Mouse (Mus musculus) ES-E14 (cell line): ENCODE measurements around the gene Lrfn2. TPM values are rescaled to one million over a fixed set of nuclear protein-coding genes. Genes with fewer than 3 reads are reported as not detected.

Experiments used
- DNase-seq: peaks from one replicate; pipeline ENCODE4 v3.0.0-alpha.2; 2013; ENCODE audit warnings: low read depth, low spot score
- H3K27ac ChIP-seq: 2 replicates; pipeline ENCODE4 v1.5.1; 2012; ENCODE audit warnings: low read depth, mild to moderate bottlenecking, low read length, moderate library complexity, mixed read lengths; ENCODE audit not compliant: poor library complexity, insufficient read depth, severe bottlenecking
- H3K36me3 ChIP-seq: 2 replicates; pipeline ENCODE4 v1.6.1; 2012; ENCODE audit warnings: mild to moderate bottlenecking, low read length, moderate library complexity, mixed read lengths; ENCODE audit not compliant: control insufficient read depth, poor library complexity, insufficient read depth, severe bottlenecking
- H3K4me1 ChIP-seq, 2 experiments: fragments of 150-350 bp in 1 of 2; sonication (generic) in 1 of 2; 2 replicates each; pipeline ENCODE4 v1.6.1; 2012; ENCODE audit warnings: low read length in 2 of 2, mild to moderate bottlenecking in 1 of 2, mixed read lengths in 1 of 2; ENCODE audit not compliant: control insufficient read depth in 2 of 2, insufficient read depth in 2 of 2, poor library complexity in 1 of 2
- H3K4me3 ChIP-seq, 2 experiments: fragments of 150-350 bp in 1 of 2; sonication (generic) in 1 of 2; 2 replicates each; pipeline ENCODE4 v1.5.1; 2012; ENCODE audit warnings: low read length in 2 of 2, low read depth in 1 of 2, mild to moderate bottlenecking in 1 of 2, mixed read lengths in 1 of 2; ENCODE audit not compliant: insufficient read depth in 1 of 2, poor library complexity in 1 of 2, severe bottlenecking in 1 of 2
- H3K9ac ChIP-seq: 2 replicates; pipeline ENCODE4 v1.6.1; 2012; ENCODE audit warnings: low read depth, mild to moderate bottlenecking, low read length, mixed read lengths; ENCODE audit not compliant: poor library complexity, insufficient read depth, severe bottlenecking
- H3K9me3 ChIP-seq: fragments of 150-350 bp; sonication (generic); 2 replicates; pipeline ENCODE4 v1.6.1; 2012; ENCODE audit warnings: low read depth, mild to moderate bottlenecking, low read length; ENCODE audit not compliant: control insufficient read depth, insufficient read depth
- CHD2 ChIP-seq: IDR thresholded peaks from 2 replicates; pipeline ENCODE4 v1.6.1; 2014; ENCODE audit warnings: mild to moderate bottlenecking, low read depth, low read length, inconsistent platforms
- HCFC1 ChIP-seq: IDR thresholded peaks from 2 replicates; pipeline ENCODE4 v1.6.1; 2012; ENCODE audit warnings: low read length, inconsistent platforms, borderline replicate concordance; ENCODE audit not compliant: insufficient read depth
- MAFK ChIP-seq: IDR thresholded peaks from 2 replicates; pipeline ENCODE4 v1.6.1; 2014; ENCODE audit warnings: mild to moderate bottlenecking, low read depth, low read length, inconsistent platforms; ENCODE audit not compliant: insufficient read depth
- ZC3H11A ChIP-seq: IDR thresholded peaks from 2 replicates; pipeline ENCODE4 v1.6.1; 2012; ENCODE audit warnings: low read depth, mild to moderate bottlenecking, inconsistent platforms, low read length, borderline replicate concordance
- ZNF384 ChIP-seq: IDR thresholded peaks from 2 replicates; pipeline ENCODE4 v1.6.1; 2012; ENCODE audit warnings: low read depth, low read length, inconsistent platforms
- in situ Hi-C, 2 experiments: fragments of 600-800 bp; cut with MboI; formaldehyde crosslinking; loops; one replicate each; pipeline ENCODE4 v1.15.1; 2025; ENCODE audit warnings: low sequenced_read_pairs in 2 of 2, inconsistent platforms in 1 of 2; ENCODE audit not compliant: unreplicated experiment in 2 of 2
- total RNA-seq: library from RNA; depleted of rRNA; stranded (reverse); fragments of 300-350 nt; gene quantifications from 2 replicates; pipeline ENCODE4 v1.2.3, GENCODE M21; 2012

The Lrfn2 gene
- total RNA-seq, 1 experiment, result 0.13 TPM

DNA sequence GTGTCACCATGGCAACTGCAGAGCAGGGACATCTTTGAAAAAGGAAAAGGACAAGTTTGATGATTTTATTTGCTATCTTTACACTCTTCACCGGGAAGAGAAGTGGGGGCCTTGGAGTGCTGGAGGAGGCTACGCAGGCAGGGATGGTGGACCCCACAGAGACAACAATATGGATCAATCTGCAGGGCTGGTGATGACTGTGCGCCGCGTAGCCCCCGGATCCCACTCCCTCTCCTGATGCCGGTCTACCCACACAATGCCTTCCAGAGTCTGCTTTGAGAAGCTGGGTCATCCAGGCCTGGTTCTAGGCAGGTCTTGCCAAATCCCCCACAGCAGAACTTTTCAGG lies 98.1 kb downstream of the Lrfn2 start:
- H3K4me1 ChIP-seq, result peaks cover 9 to 43% of the 10 kb centered on the region in 2 experiments
- in situ Hi-C loops, result no loop called here
- no peak for TF ChIP-seq HCFC1
- peak overlapping the region; percentile 14 to 35; a peak in 3 of 4 replicates for H3K4me3 ChIP-seq
- peak overlapping the region; percentile 24; the same call in 1 of the 2 replicates for H3K9ac ChIP-seq
- H3K9me3 ChIP-seq, result no peaks in the 10 kb centered on the region
- no peaks in the 10 kb centered on the region for H3K36me3 ChIP-seq
- no peak for DNase-seq
- peak overlapping the region; percentile 51 for H3K27ac ChIP-seq

DNA sequence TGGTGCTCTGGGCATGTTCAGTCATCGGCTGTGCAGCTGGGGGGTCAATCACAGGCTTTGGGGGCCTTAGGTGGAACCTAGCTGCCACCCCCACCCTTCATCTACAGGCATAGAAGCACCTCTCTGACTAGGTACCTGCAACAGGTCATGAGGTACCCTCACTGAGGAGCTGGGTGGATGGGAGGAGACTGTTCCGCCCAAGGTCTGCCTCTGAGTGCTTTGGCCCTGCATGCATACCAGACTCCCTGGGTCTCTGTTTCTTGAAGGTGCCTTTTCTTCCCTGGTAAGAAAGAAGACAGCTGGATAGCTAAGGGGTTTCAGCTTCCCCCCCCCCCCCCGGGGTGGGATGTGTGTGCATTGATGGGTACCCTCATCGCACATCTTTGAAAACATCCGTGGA lies 98.7 kb downstream of the Lrfn2 start:
- peaks cover 9 to 46% of the 10 kb centered on the region in 2 experiments for H3K4me1 ChIP-seq
- H3K4me3 ChIP-seq, result 0 out of 4 replicates have a peak overlapping the region, but pooled peaks of 1 of the 2 experiments have one; percentile 14
- H3K27ac ChIP-seq, result peak overlapping the region; percentile 51
- H3K9ac ChIP-seq, result peak overlapping the region; percentile 24; the same call in 1 of the 2 replicates
- DNase-seq, result no peak
- TF ChIP-seq HCFC1, result no peak
- no peak for TF ChIP-seq CHD2
- no peak for TF ChIP-seq ZC3H11A
- no peak for TF ChIP-seq ZNF384
- TF ChIP-seq MAFK, result no peak
- H3K36me3 ChIP-seq, result no peaks in the 10 kb centered on the region
- in situ Hi-C loops, result no loop called here
- no peaks in the 10 kb centered on the region for H3K9me3 ChIP-seq

GRCm38 (mm10) chr17:49031790-49032189 lies 99.6 kb downstream of the Lrfn2 start:
- peaks cover 9 to 46% of the 10 kb centered on the region in 2 experiments for H3K4me1 ChIP-seq
- in situ Hi-C loops, result no loop called here
- TF ChIP-seq ZNF384, result no peak
- TF ChIP-seq MAFK, result no peak
- no peak for TF ChIP-seq CHD2
- TF ChIP-seq HCFC1, result no peak
- TF ChIP-seq ZC3H11A, result no peak
- H3K27ac ChIP-seq, result peak overlapping the region; percentile 24; the same call in 1 of the 2 replicates
- no peak overlapping the region for H3K4me3 ChIP-seq
- no peaks in the 10 kb centered on the region for H3K36me3 ChIP-seq
- H3K9me3 ChIP-seq, result no peaks in the 10 kb centered on the region
- no peak for DNase-seq
- no peak overlapping the region; the same call in 1 of the 2 replicates for H3K9ac ChIP-seq

DNA sequence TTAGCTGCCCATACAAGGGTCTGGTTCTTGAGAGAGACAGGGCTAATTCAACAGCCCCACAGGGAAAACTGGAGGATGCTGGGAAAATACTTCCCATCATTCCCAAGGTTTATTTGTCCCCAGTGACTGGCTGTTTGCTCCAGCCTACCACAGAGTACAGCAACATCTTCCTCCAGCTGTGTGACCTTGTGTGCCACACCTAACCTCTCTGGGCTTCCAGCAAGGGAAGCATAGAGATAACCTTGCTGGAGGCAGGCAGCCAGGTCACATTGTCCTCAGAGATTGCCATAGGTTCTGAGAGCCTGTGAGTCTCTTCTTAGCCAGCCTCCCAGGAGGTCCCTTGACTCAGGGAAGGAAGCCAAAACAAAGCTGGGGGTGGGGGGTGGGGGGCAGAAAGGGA lies 101.1 kb downstream of the Lrfn2 start:
- Histone ChIP-seq H3K4me3 (peak overlapping the region; percentile 2 to 30; a peak in 1 of 4 replicates), H3K9me3 (no peaks in the 10 kb centered on the region), H3K27ac (peak overlapping the region; percentile 98), H3K9ac (peak overlapping the region; percentile 59; the same call in 1 of the 2 replicates), H3K4me1 (peaks cover 9 to 45% of the 10 kb centered on the region in 2 experiments), H3K36me3 (no peaks in the 10 kb centered on the region)
- TF ChIP-seq ZC3H11A (no peak), ZNF384 (no peak), CHD2 (no peak), HCFC1 (no peak), MAFK (no peak)
- DNase-seq, result peak; percentile 69
- in situ Hi-C loops, result no loop called here
